Mouse (Mus musculus) heart, postnatal 0 days (tissue): ENCODE results near the gene Clspn.

Experiments
- CTCF ChIP-seq: IDR thresholded peaks from 2 replicates; pipeline ENCODE4 v1.5.1; 2016; ENCODE audit warnings: antibody characterized with exemption, control low read depth, low read depth
- EP300 ChIP-seq: IDR thresholded peaks from 2 replicates; pipeline ENCODE4 v1.6.1; 2016; ENCODE audit warnings: antibody characterized with exemption, low read depth

DNA sequence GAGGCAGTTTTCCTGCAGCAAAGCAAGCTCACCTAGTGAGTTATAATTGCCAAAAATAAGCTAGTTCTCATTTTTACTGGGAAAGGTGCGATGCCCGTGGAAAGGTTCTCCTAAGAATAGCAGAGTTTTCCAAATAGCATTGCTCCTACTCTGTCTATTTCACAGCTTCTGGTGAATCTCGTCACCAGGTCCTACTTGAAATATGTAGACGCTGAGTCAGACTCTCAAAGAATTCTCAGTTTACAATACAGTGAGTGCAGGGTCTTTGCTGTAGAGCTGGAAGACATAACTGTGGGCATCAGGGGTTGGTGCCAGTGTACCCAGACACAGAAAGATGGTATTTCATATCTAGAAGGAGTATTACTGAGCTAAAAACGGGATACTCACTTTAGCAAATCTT, 45.7 kb upstream of the Clspn start:
- TF ChIP-seq CTCF, result no peak
- no peak for TF ChIP-seq EP300
